Mouse (Mus musculus) hindbrain, embryonic 11.5 days (tissue): Measurements from ENCODE around the gene Lima1. TPM values are rescaled to one million over a fixed set of nuclear protein-coding genes. Genes with fewer than 3 reads are reported as not detected.
"Not testable (repeated sequence)": the region's sequence is repeated elsewhere in the genome, so short reads cannot be mapped to it uniquely, and the experiment has no call there.

Experiments
- ATAC-seq: fragments of 200-750 bp; cut with Nextera tagmentation; 2 replicates; pipeline ENCODE4 v1.8.0; 2017; ENCODE audit warnings: mild to moderate bottlenecking, moderate TSS enrichment, moderate library complexity; ENCODE audit not compliant: low FRiP score
- DNase-seq: peaks from one replicate; pipeline ENCODE4 v3.0.0-alpha.2; 2015; ENCODE audit warnings: low spot score
- H3K27ac ChIP-seq: fragments of 300-500 bp; sonication (generic); 2 replicates; pipeline ENCODE4 v1.5.1; 2014; ENCODE audit warnings: mild to moderate bottlenecking, low read depth, low read length
- H3K27me3 ChIP-seq: fragments of 300-500 bp; sonication (generic); 2 replicates; pipeline ENCODE4 v1.6.1; 2014; ENCODE audit warnings: mild to moderate bottlenecking, low read length, moderate library complexity, mixed read lengths; ENCODE audit not compliant: control insufficient read depth, insufficient read depth
- H3K36me3 ChIP-seq: fragments of 300-500 bp; sonication (generic); 2 replicates; pipeline ENCODE4 v1.6.1; 2014; ENCODE audit warnings: mild to moderate bottlenecking, low read length, moderate library complexity, mixed read lengths; ENCODE audit not compliant: control insufficient read depth, insufficient read depth
- H3K4me1 ChIP-seq: fragments of 300-500 bp; sonication (generic); replicated peaks from 2 replicates; pipeline ENCODE4 v1.6.1; 2014; ENCODE audit warnings: low read length, mixed read lengths; ENCODE audit not compliant: control insufficient read depth, insufficient read depth
- H3K4me2 ChIP-seq: fragments of 300-500 bp; sonication (generic); replicated peaks from 2 replicates; pipeline ENCODE4 v1.6.1; 2014; ENCODE audit warnings: mild to moderate bottlenecking, low read depth, low read length
- H3K4me3 ChIP-seq: fragments of 300-500 bp; sonication (generic); 2 replicates; pipeline ENCODE4 v1.5.1; 2014; ENCODE audit warnings: low read depth, low read length
- H3K9ac ChIP-seq: fragments of 300-500 bp; sonication (generic); 2 replicates; pipeline ENCODE4 v1.6.1; 2014; ENCODE audit warnings: low read depth, low read length
- H3K9me3 ChIP-seq: fragments of 300-500 bp; sonication (generic); 2 replicates; pipeline ENCODE4 v1.6.1; 2016; ENCODE audit warnings: low read length; ENCODE audit not compliant: control insufficient read depth
- WGBS: fragments of 180-500 bp; shearing (Covaris S2); extraction: QIAGEN DNeasy Blood & Tissue Kit; methylation state at CpG from one replicate; pipeline ENCODE4 v1.1.7; 2014; 5-methylcytosine and 5-hydroxymethylcytosine counted together
- polyA plus RNA-seq: library from polyadenylated mRNA; unstranded; fragments of >200 nt; fragmentation: Nextera tagmentation; extraction: Ambion mirVana; gene quantifications from 2 replicates; pipeline ENCODE4 v1.2.1, GENCODE M21; 2014

Gene Lima1
- polyA plus RNA-seq, 1 experiment from 2014 or later = 30.8 TPM

DNA sequence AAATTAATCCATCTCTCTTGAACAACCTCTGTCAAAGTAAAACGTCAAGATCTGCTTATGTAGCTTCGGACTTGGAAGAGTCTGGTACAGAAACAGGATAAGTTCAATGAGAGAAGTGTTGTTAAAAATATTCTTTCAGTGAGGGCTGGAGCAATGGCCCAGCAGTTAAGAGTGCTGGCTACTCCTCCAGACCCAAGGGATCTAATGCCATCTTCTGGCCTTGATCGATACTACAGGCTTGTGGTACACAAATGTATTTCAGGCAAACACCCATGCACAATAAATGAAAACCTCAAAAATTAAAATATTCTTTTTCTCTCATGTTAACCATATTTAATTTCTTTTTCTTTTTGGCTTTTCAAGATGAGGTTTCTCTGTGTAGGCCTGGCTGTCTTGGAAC, 79.2 kb downstream of the Lima1 start:
- no peak for DNase-seq
- Histone ChIP-seq H3K27ac (no peak overlapping the region), H3K36me3 (no peaks in the 10 kb centered on the region), H3K27me3 (no peaks in the 10 kb centered on the region), H3K4me2 (no peak overlapping the region), H3K9me3 (no peaks in the 10 kb centered on the region), H3K4me1 (no peaks in the 10 kb centered on the region), H3K9ac (no peak overlapping the region), H3K4me3 (no peak overlapping the region)
- ATAC-seq = no peak
- WGBS = 86% methylated on average over 3 of the region's 3 CpGs

DNA sequence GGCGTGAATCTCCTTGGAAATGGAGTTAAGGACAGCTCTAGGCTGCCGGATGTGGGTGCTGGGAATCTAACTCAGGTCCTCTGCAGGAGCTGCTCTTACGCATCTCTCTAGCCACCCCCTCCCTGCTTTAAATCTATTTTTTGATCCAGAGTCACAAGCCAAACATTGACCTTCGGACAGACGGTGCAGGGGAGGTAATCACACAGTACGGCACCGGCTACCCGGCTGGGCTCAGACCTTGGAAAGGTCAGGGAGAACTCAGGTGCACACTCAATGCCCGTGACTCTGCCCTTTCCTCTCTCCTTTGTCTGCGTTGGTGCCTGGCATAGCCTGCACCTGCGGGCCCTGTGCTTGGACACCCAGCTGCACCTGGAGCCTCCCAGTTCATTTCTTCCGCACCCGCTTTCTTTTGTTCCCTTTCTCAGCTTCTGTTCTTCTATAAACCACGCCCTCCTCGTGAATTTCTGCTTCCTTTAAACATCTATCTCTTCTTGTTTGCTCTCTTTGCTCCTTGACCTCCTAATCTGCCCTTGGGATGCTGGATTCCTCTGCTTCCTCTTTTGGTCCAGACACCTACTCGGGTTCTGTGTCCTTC, 82.9 kb downstream of the Lima1 start:
- Histone ChIP-seq H3K9ac (no peak overlapping the region), H3K4me1 (no peaks in the 10 kb centered on the region), H3K27me3 (no peaks in the 10 kb centered on the region), H3K4me2 (no peak overlapping the region), H3K4me3 (no peak overlapping the region), H3K27ac (no peak overlapping the region), H3K36me3 (no peaks in the 10 kb centered on the region), H3K9me3 (no peaks in the 10 kb centered on the region)
- DNase-seq (no peak), ATAC-seq (no peak)
- WGBS = 95% methylated on average over 16 of the region's 16 CpGs

DNA sequence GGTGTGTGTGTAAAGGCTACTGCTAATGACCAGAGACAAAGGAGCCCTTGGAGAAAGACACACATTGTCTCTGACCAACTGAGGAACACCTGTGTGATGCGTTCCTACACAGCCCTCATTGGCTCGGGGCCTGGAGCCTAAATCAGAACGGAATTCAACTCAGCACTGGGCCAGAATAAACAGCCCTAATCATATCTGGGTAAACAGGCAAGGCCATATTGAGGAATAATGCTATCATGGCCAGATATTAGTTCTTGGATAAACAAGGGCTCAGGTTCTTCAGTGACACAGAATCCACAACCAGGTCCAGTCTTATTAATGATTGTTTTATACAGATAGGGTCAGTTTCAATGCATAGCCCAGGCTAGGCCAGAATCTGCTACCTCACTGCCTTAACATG, 84.3 kb downstream of the Lima1 start:
- H3K27ac ChIP-seq = no peak overlapping the region
- H3K27me3 ChIP-seq = no peaks in the 10 kb centered on the region
- no peak for ATAC-seq
- no peak for DNase-seq
- H3K9ac ChIP-seq = no peak overlapping the region
- 93% methylated on average over 3 of the region's 3 CpGs for WGBS
- no peaks in the 10 kb centered on the region for H3K36me3 ChIP-seq
- H3K4me2 ChIP-seq = no peak overlapping the region
- H3K4me1 ChIP-seq = no peaks in the 10 kb centered on the region
- no peaks in the 10 kb centered on the region for H3K9me3 ChIP-seq
- no peak overlapping the region for H3K4me3 ChIP-seq

DNA sequence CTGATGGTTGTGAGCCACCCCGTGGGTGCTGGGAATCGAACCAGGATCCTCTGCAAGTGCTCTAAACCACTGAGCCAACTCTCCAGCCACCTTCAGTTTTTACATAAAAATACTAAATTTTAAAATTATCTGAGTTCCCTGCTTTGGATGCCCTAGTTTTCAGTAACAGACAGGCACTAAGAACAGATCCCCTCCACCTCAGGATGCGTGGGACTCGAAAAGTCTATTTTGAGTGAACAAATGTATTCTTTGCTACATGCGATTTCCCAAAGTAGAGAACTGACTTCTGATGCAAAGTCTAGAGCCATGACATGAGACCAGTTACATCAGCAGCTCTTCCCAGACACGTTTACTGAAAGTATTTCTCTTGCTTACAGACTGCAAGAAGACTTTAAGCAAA, 84.8 kb downstream of the Lima1 start:
- Histone ChIP-seq H3K27me3 (no peaks in the 10 kb centered on the region), H3K36me3 (no peaks in the 10 kb centered on the region), H3K4me2 (no peak overlapping the region), H3K4me1 (no peaks in the 10 kb centered on the region), H3K27ac (no peak overlapping the region), H3K4me3 (no peak overlapping the region), H3K9me3 (no peaks in the 10 kb centered on the region), H3K9ac (no peak overlapping the region)
- DNase-seq = no peak
- no peak for ATAC-seq
- 90% methylated on average over 6 of the region's 6 CpGs for WGBS

DNA sequence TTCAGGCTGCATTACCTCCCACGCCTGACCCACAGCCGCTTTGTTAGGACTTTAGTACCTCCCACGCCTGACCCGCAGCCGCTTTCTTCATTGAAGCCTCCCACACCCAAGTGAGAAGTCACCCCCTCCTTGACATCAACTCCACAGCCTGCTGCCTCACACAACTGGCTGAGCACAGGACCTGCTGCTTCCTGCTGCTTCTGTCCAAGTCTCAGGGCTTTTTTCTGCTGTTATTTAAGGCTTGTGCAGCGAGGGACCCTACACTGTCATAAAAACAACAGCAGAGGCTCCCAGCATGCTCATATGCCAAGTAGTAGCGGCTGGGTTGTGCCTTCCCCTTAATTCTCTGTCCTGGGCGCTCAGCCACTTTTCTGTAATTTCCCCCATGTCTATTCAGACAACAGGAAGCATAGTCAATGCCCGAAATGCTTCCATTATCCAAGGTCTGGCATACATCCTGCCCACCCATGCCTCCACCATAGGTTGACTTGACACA, 87.6 kb downstream of the Lima1 start:
- no peak for DNase-seq

DNA sequence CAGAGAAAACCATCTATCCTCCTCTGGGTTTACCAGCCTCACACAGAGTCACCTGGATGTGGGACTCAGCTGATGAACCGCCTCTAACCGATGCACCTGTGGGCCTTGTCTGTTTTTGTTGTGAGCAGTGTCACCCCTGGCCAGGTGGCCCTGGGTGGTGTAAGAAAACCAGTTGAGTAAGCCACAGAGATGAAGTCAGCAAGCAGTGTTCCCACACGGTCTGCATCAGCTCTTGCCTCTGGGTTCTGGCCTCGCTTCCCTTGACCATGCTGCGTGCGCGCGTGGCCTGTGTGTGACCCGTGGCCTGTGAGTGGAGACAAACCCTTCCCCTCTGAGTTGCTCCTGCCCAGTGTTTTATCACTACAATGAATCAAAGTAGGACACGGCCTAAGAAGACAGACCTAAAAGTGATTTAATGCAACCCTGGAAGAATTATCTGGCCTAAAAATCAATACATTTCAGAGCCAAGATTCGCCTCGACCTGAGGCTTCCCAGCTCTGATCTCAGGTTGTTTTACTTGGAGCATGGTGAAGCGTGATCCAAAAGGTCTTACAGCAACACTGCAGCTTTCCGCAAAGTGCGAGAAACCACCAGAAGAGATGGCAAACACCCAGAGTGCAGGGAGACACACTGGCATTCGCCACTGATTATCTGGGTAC, 96.5 kb downstream of the Lima1 start:
- Histone ChIP-seq H3K27me3 (no peaks in the 10 kb centered on the region), H3K9ac (no peak overlapping the region), H3K36me3 (no peaks in the 10 kb centered on the region), H3K4me3 (no peak overlapping the region), H3K27ac (no peak overlapping the region), H3K4me1 (no peaks in the 10 kb centered on the region), H3K4me2 (no peak overlapping the region), H3K9me3 (no peaks in the 10 kb centered on the region)
- ATAC-seq = no peak
- 94% methylated on average over 16 of the region's 16 CpGs for whole genome bisulfite sequencing
- DNase-seq = no peak

More for the DNA sequence above, 87.6 kb downstream of the Lima1 start:
- Histone ChIP-seq H3K27me3 (no peaks in the 10 kb centered on the region), H3K4me3 (no peak overlapping the region), H3K9ac (no peak overlapping the region), H3K27ac (no peak overlapping the region), H3K4me2 (no peak overlapping the region), H3K4me1 (no peaks in the 10 kb centered on the region), H3K9me3 (no peaks in the 10 kb centered on the region), H3K36me3 (no peaks in the 10 kb centered on the region)
- ATAC-seq = no peak
- 70% methylated on average over 9 of the region's 9 CpGs for WGBS

DNA sequence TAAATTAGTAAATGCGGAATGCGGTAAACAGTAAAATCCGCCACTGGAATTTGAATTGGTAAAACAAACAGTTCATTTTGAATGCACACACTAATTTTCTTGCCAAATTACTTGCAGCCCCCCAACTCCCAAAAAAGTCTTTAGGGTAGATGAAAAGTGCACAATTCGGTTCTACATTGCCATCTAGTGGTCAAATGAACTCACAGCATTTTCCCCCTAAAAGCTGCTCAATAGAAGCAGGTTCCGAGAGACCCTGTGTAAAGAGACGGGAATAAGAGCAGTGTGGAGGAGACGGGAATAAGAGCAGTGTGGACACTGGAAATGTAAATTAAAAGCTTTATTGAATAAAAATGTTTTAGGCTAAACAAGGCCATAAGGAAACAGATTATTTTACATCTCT, 97.1 kb downstream of the Lima1 start:
- H3K9ac ChIP-seq = no peak overlapping the region
- DNase-seq (peak; percentile 75), ATAC-seq (no peak)
- no peaks in the 10 kb centered on the region for H3K36me3 ChIP-seq
- H3K4me1 ChIP-seq = no peaks in the 10 kb centered on the region
- no peak overlapping the region for H3K4me3 ChIP-seq
- no peak overlapping the region for H3K27ac ChIP-seq
- no peaks in the 10 kb centered on the region for H3K9me3 ChIP-seq
- no peak overlapping the region for H3K4me2 ChIP-seq
- 29% methylated on average over 7 of the region's 7 CpGs for WGBS
- H3K27me3 ChIP-seq = no peaks in the 10 kb centered on the region

DNA sequence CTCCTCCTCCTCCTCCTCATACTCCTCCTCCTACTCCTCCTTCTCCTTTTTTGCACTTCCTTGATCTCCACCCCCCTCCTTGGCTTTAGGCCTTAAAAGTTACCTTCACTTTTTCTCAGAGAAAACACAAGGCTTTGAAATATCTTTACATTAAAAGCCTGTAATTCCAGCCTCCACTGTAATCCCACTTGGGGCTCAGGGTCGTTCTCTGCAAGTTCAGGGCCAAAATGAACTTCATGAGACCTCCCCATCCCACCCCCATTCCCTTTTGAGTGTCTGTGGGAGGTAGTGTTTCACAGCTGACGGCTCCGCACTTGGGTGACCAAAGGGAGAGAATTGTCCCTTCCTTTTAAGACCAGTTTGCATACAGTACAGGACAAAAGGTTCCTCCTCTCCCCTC, 102.3 kb downstream of the Lima1 start:
- Histone ChIP-seq H3K27me3 (no peaks in the 10 kb centered on the region), H3K9ac (no peak overlapping the region), H3K4me2 (no peak overlapping the region), H3K4me3 (no peak overlapping the region), H3K4me1 (no peaks in the 10 kb centered on the region; the same call in 1 of the 2 replicates), H3K9me3 (no peaks in the 10 kb centered on the region), H3K27ac (no peak overlapping the region), H3K36me3 (no peaks in the 10 kb centered on the region)
- WGBS = 29% methylated on average over 3 of the region's 3 CpGs
- ATAC-seq = no peak
- peak; percentile 17 for DNase-seq

DNA sequence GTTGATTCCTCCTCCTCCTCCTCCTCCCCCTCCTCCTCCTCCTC, 102.6 kb downstream of the Lima1 start, which contains the start of gene Cers5:
TSS of gene Cers5 (minus strand) at position 5 of the 44 bp plus-strand sequence.
- peak within 1 kb of the TSS; percentile 91 for H3K9ac ChIP-seq
- not testable (repeated sequence) for DNase-seq, H3K9me3 ChIP-seq, ATAC-seq, H3K36me3 ChIP-seq, H3K4me1 ChIP-seq, H3K27me3 ChIP-seq
- peak within 1 kb of the TSS; percentile 92 for H3K4me2 ChIP-seq
- peak within 1 kb of the TSS; percentile 92 for H3K27ac ChIP-seq
- H3K4me3 ChIP-seq = peak within 1 kb of the TSS; percentile 67
